Mouse (Mus musculus): ENCODE results near the gene Hspb6. TPM values are rescaled to one million over a fixed set of nuclear protein-coding genes. Genes with fewer than 3 reads are reported as not detected.

The Hspb6 gene
- polyA plus RNA-seq (2015; fragmentation: Nextera tagmentation; extraction: Ambion mirVana): 7.8 and 7.9 TPM in 2 replicates

DNA sequence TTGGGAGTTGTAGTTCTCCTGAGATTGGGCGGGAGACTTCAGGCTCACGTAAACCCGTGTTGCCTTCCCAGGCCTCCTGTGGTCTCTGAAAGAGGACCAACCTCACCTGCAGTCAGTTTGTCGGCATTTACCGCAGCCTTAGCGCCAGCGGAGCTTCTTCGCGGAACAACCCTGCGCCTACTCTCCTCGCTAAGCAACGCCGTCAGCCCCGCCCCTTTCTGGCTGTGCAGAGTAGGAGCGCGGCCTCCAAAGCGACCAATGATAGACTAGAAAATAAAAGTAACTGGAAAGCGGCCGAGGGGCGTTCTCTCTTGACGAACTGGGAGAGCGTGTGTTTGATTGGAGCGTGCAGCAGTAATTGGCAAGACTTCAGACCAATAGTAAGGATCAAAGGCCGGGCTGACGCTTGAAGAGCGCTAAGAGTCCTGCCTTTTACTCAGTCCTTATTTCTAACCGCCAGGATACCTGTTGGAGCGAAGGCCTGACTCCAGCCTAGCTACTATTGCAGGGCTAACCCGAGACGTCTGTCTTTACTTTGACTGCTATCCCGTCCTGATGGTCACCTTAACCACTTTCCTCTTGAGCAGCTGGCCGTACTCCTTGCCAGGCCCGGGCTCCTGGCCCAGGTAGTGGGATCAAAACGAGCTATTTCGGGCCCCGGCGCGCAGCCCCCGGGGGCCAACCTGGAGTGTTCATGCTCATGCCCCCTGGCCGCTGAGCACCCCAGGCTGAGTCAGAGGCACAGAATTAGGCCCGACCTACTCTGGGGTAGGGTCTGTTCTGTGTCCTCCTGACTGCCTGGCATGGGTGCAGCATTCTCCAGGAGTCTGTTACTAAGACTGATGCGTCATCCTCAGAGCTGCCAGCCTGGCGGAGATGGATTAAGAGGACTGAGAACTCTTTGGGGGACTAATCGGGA lies at the start of gene Hspb6, which contains the start of gene Proser3:
Hspb6 (plus strand) TSS at position 77 of the 919 bp plus-strand sequence.
Proser3 (minus strand) TSS at position 198 of the 919 bp plus-strand sequence.
- under 1% methylated on average over 44 of the region's 44 CpGs for WGBS
- peak within 1 kb of the TSS; percentile 93 for H3K27ac ChIP-seq
- ATAC-seq (ENCODE audit: low FRiP score): peak; percentile 95
- H3K9me3 ChIP-seq: no peaks in the 10 kb centered on the region
- H3K9ac ChIP-seq: peak within 1 kb of the TSS; percentile 72
- H3K4me1 ChIP-seq (replicated peaks): peaks cover 19% of the 10 kb centered on the region
- H3K27me3 ChIP-seq: peaks cover 11% of the 10 kb centered on the region; the same call in 1 of the 2 replicates
- peak within 1 kb of the TSS; percentile 88 for H3K4me2 ChIP-seq
- H3K36me3 ChIP-seq: peaks cover 42% of the 10 kb centered on the region
- H3K4me3 ChIP-seq: peak within 1 kb of the TSS; percentile 59

DNA sequence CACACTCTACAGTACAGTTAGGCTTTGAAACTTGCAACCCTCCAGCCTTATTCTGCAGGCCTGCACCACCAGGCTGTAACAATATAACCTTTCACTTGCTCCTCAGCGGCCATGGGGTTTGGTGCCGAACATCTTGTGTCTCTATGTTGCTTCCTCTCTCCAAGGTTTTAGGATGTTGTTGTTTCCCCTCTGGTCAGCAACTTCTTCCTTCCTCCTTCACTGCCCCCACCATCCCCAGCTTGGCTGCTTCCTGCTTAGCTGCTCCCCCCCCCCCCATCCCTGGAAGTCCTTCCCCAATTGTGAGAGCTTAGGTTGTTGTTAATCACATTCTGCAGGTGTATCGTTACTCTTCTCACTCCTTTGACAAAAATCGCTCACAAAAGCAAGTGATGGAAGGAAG lies 43.9 kb upstream of the Hspb6 start:
- WGBS: 73% methylated on average over 4 of the region's 4 CpGs
- H3K27me3 ChIP-seq: no peaks in the 10 kb centered on the region
- no peak overlapping the region for H3K9ac ChIP-seq
- H3K36me3 ChIP-seq: no peaks in the 10 kb centered on the region
- no peak overlapping the region for H3K4me3 ChIP-seq
- H3K27ac ChIP-seq: no peak overlapping the region
- H3K9me3 ChIP-seq: no peaks in the 10 kb centered on the region
- no peaks in the 10 kb centered on the region for H3K4me1 ChIP-seq (replicated peaks)
- no peak overlapping the region for H3K4me2 ChIP-seq
- ATAC-seq (ENCODE audit: low FRiP score): no peak

DNA sequence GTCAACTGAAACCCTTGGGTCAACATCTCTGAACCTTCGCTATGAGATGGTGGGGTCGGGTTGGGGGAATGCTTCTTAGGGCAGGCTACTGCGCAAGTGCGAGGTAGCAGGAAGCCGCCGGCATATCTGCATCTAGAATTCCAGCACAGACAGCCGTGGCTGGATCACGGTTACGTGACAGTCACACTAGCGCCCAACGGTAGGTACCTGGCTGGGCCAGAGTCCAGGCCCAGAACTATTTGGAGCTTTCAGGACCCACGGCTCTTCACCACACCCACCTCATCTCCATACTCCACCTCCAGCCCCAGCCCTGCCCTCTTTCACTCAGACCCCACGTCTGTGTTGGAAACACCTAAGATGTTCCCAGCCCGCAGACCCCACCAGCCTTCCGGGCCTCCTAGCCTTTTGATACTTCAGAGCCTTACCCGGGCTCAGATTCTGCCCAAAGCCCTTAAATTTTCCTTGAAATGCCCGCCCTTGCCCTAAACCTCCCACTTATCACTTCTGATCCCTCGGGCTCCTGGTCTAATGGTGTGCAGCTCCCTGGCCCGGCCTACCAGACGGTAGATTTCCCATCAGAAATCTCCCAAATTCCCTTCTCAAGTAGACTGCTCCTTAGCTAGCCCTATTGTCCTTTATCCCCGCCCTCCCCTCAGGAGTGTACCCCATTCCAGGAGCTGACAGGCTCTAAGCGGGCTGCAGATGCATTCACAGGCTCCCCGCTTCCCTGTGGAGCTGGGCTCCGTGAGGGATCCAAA lies 36.8 kb upstream of the Hspb6 start:
- Histone ChIP-seq H3K4me2 (no peak overlapping the region), H3K9ac (no peak overlapping the region), H3K4me3 (no peak overlapping the region), H3K27me3 (no peaks in the 10 kb centered on the region), H3K4me1 (replicated peaks) (peaks cover 3% of the 10 kb centered on the region; the same call in 1 of the 2 replicates), H3K27ac (no peak overlapping the region), H3K36me3 (no peaks in the 10 kb centered on the region), H3K9me3 (no peaks in the 10 kb centered on the region)
- ATAC-seq (ENCODE audit: low FRiP score): no peak
- WGBS: 66% methylated on average over 24 of the region's 24 CpGs

DNA sequence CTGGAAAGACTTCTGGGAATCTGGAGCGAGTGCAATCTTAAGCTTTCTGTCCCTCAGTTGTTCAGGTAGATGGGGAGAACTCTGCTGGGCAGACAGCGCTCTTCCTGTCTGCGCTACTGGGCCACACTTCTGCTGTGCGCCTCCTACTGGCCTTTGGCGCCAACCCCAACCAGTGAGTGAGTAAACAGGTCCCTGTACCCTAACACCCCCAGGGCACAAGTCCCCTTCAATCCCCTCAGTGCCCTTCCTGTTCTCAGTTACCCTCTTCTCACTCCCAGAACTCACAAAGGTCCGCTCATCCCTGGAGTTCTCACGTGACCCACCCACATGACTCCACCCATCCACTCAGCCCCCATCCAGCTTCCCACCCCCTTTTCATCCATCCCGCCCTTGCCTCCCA lies 33.7 kb upstream of the Hspb6 start:
- Histone ChIP-seq H3K4me3 (no peak overlapping the region), H3K4me2 (no peak overlapping the region), H3K9me3 (no peaks in the 10 kb centered on the region), H3K4me1 (replicated peaks) (peaks cover 8% of the 10 kb centered on the region), H3K27ac (no peak overlapping the region), H3K27me3 (no peaks in the 10 kb centered on the region), H3K9ac (no peak overlapping the region), H3K36me3 (peaks cover 8% of the 10 kb centered on the region)
- 51% methylated on average over 8 of the region's 8 CpGs for WGBS
- no peak for ATAC-seq (ENCODE audit: low FRiP score)

DNA sequence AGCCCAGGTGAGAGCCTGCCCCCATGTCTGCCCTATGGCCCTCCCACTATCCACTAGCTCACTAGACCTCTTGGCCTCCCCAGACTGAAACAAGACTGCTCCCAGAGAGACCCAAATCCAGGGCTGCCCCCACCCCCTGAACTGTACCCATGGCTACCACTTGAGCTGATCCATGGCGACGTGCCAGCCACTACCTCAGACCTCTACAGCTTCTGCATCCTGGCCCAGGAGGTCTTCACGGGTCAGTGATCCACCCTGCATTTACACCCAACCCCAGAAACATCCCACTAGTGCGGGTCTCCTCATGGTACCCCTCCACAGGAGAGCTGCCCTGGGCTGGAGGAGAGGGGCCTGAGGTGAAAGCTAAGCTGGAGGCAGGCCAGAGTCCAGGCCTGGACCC lies 31.6 kb upstream of the Hspb6 start:
- H3K27ac ChIP-seq: no peak overlapping the region
- H3K27me3 ChIP-seq: no peaks in the 10 kb centered on the region
- no peak overlapping the region for H3K4me2 ChIP-seq
- H3K4me3 ChIP-seq: no peak overlapping the region
- H3K9ac ChIP-seq: peak overlapping the region; percentile 46; the same call in 1 of the 2 replicates
- 57% methylated on average over 4 of the region's 4 CpGs for WGBS
- H3K36me3 ChIP-seq: peaks cover 28% of the 10 kb centered on the region
- no peaks in the 10 kb centered on the region for H3K9me3 ChIP-seq
- peaks cover 8% of the 10 kb centered on the region for H3K4me1 ChIP-seq (replicated peaks)
- 0 out of 2 replicates have a peak, but pooled peaks have one; percentile 3 for ATAC-seq (ENCODE audit: low FRiP score)

DNA sequence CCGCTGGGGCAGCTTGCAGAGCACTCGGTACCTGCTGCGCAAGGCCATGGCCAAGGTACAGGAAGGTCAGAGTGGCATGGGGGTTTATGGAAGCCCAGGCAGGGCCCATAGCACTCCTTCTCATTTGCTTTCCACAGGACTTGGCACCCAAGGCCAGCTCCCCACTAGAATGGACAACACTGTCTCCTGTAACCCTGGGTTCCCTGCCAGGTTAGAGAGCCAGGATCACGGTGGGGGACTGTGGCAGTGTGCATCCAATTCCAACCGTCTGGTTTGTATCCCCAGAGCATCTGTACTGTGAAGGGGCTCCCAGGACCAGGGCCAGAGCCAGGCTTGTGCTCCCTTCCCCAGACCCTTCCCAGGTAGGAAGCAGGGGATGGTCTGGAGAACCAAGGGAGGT lies 31.1 kb upstream of the Hspb6 start:
- H3K4me3 ChIP-seq: no peak overlapping the region
- H3K9me3 ChIP-seq: no peaks in the 10 kb centered on the region
- H3K27ac ChIP-seq: no peak overlapping the region; the same call in 1 of the 2 replicates
- peak overlapping the region; percentile 49; the same call in 1 of the 2 replicates for H3K9ac ChIP-seq
- peaks cover 33% of the 10 kb centered on the region for H3K36me3 ChIP-seq
- no peaks in the 10 kb centered on the region for H3K27me3 ChIP-seq
- ATAC-seq (ENCODE audit: low FRiP score): peak; percentile 18; the same call in 1 of the 2 replicates
- peaks cover 11% of the 10 kb centered on the region for H3K4me1 ChIP-seq (replicated peaks)
- no peak overlapping the region for H3K4me2 ChIP-seq
- 77% methylated on average over 5 of the region's 5 CpGs for WGBS

DNA sequence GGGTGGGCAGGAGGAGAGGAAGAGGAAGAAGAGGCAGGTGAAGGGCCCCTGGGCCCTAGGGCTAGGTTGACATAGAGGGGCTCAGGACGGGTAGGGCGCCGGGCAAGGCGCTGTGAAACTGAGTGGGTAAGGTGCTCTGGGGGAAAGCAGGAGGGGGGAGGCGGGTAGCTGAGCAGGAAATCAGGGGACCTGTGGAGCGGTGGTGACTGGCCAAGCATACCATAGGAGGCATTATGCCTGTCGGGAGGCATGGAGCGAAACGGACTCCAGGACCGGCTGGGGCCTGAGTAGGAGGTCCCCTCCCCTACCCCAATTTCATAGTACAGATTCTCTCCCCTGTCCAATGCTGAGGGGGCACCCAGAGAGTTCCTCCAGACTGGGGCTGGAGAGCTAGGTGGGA lies 29.1 kb upstream of the Hspb6 start:
- Histone ChIP-seq H3K4me2 (no peak overlapping the region), H3K9ac (no peak overlapping the region; the same call in 1 of the 2 replicates), H3K9me3 (no peaks in the 10 kb centered on the region), H3K27me3 (no peaks in the 10 kb centered on the region), H3K4me3 (no peak overlapping the region), H3K36me3 (peaks cover 53% of the 10 kb centered on the region), H3K27ac (no peak overlapping the region), H3K4me1 (replicated peaks) (peaks cover 22% of the 10 kb centered on the region)
- 82% methylated on average over 10 of the region's 10 CpGs for WGBS
- ATAC-seq (ENCODE audit: low FRiP score): no peak

DNA sequence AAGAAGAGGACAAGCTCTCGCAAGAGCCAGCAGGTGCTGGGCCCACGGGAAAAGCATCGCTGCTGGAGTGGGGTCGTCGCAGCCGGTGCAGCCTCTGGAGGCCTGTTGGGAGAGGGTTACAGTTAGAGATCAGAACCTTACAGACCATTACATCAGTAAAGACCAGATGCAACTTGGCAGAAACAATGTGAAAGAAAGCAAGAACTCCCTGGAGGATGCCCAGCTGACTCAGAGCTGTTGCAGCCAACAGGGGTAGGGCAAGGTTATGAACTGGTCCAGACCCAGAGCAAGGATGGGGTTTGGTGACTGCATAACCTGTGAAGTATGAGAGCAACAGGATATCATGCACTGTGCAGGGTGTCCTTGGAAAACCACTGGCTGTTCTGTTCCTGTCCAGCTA lies 27.5 kb upstream of the Hspb6 start:
- Histone ChIP-seq H3K4me1 (replicated peaks) (peaks cover 25% of the 10 kb centered on the region), H3K9ac (no peak overlapping the region; the same call in 1 of the 2 replicates), H3K27ac (no peak overlapping the region), H3K36me3 (peaks cover 69% of the 10 kb centered on the region), H3K4me2 (no peak overlapping the region), H3K27me3 (no peaks in the 10 kb centered on the region), H3K9me3 (no peaks in the 10 kb centered on the region), H3K4me3 (no peak overlapping the region)
- WGBS: 78% methylated on average over 6 of the region's 6 CpGs
- no peak for ATAC-seq (ENCODE audit: low FRiP score)

DNA sequence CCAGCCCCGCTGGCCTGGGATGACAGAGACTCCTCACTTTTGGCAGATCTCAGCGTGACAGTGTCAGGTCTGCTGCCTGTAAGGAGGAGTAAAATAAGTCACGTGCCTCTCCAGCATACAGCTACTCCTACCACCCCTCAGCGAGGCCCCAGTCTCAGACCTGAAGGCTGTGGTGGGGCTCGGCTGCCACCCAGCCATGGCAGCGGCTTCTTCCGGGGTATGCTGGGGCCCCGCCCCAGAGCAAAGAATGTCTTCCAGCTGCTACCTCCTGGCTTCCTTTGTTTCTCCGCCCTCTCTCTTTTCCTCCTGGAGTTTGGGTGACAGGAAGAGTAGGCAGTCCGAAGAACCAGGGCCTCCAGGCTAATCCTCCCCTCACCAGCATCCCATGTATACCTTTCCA lies 26.0 kb upstream of the Hspb6 start:
- Histone ChIP-seq H3K4me1 (replicated peaks) (peaks cover 22% of the 10 kb centered on the region), H3K4me3 (no peak overlapping the region), H3K36me3 (peaks cover 84% of the 10 kb centered on the region), H3K4me2 (no peak overlapping the region), H3K27me3 (no peaks in the 10 kb centered on the region), H3K9me3 (no peaks in the 10 kb centered on the region), H3K27ac (no peak overlapping the region), H3K9ac (0 out of 2 replicates have a peak overlapping the region, but pooled peaks have one; percentile 53)
- ATAC-seq (ENCODE audit: low FRiP score): no peak
- WGBS: 38% methylated on average over 10 of the region's 10 CpGs

DNA sequence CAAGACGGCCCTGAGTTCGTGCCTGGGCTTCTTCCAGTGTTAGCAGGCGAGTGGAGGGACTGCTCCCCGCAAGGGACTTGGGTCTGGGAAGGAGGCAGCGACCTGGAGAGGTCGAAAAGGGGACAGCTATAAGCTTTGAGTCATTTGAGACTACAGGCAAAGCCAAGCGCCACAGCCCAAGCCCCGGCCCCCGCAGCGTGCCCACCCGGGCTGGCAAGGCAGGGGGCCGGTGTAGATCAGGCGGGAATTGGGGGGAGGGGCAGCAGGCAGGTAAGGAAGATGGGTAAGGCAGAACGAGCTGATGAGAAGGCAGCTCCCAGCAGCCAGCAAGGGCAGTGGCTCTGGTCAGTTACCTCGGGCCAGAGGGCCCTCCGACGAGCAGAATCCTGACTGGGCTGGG lies 25.6 kb upstream of the Hspb6 start:
- peaks cover 26% of the 10 kb centered on the region for H3K4me1 ChIP-seq (replicated peaks)
- 31% methylated on average over 17 of the region's 17 CpGs for WGBS

DNA sequence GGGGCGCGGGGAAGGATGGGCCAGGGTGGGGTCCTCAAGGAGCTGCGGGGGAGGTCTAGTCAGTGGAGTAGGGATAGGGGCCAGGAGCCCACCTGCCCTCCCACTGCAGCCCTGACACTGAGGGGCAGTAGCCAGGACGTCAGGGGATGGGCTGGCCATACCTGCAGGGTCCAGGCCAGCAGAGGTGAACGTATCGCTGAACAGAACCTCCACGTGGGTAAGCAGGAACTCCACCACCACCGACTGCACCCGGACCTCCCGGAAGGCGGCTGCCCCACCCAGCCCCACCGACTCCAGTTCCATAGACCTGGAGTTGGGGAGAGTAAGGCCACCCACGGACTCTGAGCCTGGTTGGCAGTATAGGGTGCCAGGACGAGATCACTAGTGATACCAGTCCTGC lies 25.0 kb upstream of the Hspb6 start:
- Histone ChIP-seq H3K27me3 (no peaks in the 10 kb centered on the region), H3K27ac (no peak overlapping the region), H3K9ac (0 out of 2 replicates have a peak overlapping the region, but pooled peaks have one; percentile 53), H3K4me3 (no peak overlapping the region), H3K9me3 (no peaks in the 10 kb centered on the region), H3K4me2 (no peak overlapping the region), H3K4me1 (replicated peaks) (peaks cover 32% of the 10 kb centered on the region), H3K36me3 (peaks cover 94% of the 10 kb centered on the region)
- ATAC-seq (ENCODE audit: low FRiP score): no peak
- WGBS: 80% methylated on average over 14 of the region's 14 CpGs

More for the DNA sequence above, 25.6 kb upstream of the Hspb6 start:
- Histone ChIP-seq H3K36me3 (peaks cover 88% of the 10 kb centered on the region), H3K4me3 (no peak overlapping the region), H3K27me3 (no peaks in the 10 kb centered on the region), H3K9ac (peak overlapping the region; percentile 53; the same call in 1 of the 2 replicates), H3K4me2 (0 out of 2 replicates have a peak overlapping the region, but pooled peaks have one; percentile 4), H3K9me3 (no peaks in the 10 kb centered on the region), H3K27ac (no peak overlapping the region)
- no peak for ATAC-seq (ENCODE audit: low FRiP score)

DNA sequence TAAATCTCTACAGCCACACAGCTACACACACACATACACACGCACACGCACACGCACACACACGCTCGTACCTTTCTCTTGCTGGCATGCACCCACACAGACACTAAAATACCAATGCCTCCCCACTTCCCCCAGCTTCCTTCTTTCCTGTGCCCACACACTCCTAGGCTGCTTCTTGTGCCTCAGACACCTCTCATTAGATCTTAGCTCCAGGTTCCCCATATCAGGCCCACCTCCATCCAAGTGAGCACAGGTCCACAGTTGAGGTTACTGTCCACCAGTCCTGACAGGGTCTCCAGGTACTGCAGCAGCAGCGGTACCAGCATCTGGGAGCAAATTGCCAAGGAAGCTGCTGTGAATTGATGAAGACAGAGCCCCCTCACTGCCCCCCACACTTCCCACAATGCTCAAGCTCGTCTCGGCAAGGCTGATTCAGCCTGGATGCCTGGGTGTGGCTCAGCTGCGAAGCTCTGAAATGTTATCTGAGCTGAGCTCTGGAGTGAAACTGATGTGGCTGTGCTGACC lies 20.6 kb upstream of the Hspb6 start:
- Histone ChIP-seq H3K4me2 (peak overlapping the region; percentile 91), H3K9ac (peak overlapping the region; percentile 93), H3K4me1 (replicated peaks) (peaks cover 53% of the 10 kb centered on the region), H3K9me3 (no peaks in the 10 kb centered on the region), H3K4me3 (peak overlapping the region; percentile 75), H3K27me3 (no peaks in the 10 kb centered on the region), H3K27ac (no peak overlapping the region), H3K36me3 (peaks cover 68% of the 10 kb centered on the region)
- no peak for ATAC-seq (ENCODE audit: low FRiP score)
- WGBS: 86% methylated on average over 9 of the region's 9 CpGs
